Mouse (Mus musculus) spleen, adult 2 months (tissue): ENCODE measurements around the gene Clca3a1. TPM values are rescaled to one million over a fixed set of nuclear protein-coding genes. Genes with fewer than 3 reads are reported as not detected.
A peak's percentile ranks its signal among the peaks of the same experiment; 100 is the strongest.

Experiments used
- DNase-seq, 2 experiments: peaks; one replicate each; pipeline versions ENCODE4 v3.0.0 to v3.0.0-alpha.2; 2012 to 2021; ENCODE audit warnings: low spot score in 2 of 2, low read depth in 1 of 2
- H3K27ac ChIP-seq: fragments of 200-500 bp; 2 replicates; pipeline ENCODE4 v1.5.1; 2012; ENCODE audit warnings: low read length, inconsistent platforms; ENCODE audit not compliant: insufficient read depth
- H3K27me3 ChIP-seq: fragments of 200-500 bp; 2 replicates; pipeline ENCODE4 v1.6.1; 2012; ENCODE audit warnings: mild to moderate bottlenecking, moderate library complexity, low read length, inconsistent platforms; ENCODE audit not compliant: control insufficient read depth, insufficient read depth
- H3K36me3 ChIP-seq: fragments of 200-500 bp; 2 replicates; pipeline ENCODE4 v1.6.1; 2012; ENCODE audit warnings: mild to moderate bottlenecking, low read length, inconsistent platforms; ENCODE audit not compliant: control insufficient read depth, insufficient read depth
- H3K4me1 ChIP-seq: fragments of 200-500 bp; 2 replicates; pipeline ENCODE4 v1.6.1; 2011; ENCODE audit warnings: inconsistent platforms; ENCODE audit not compliant: control insufficient read depth, insufficient read depth, insufficient read length
- H3K4me3 ChIP-seq: fragments of 200-500 bp; 2 replicates; pipeline ENCODE4 v1.5.1; 2011; ENCODE audit warnings: mild to moderate bottlenecking, inconsistent platforms; ENCODE audit not compliant: insufficient read depth, insufficient read length; ENCODE audit errors: extremely low read depth
- CTCF ChIP-seq: fragments of 200-500 bp; IDR thresholded peaks from 2 replicates; pipeline ENCODE4 v1.5.1; 2011; ENCODE audit warnings: mild to moderate bottlenecking, inconsistent platforms; ENCODE audit not compliant: insufficient read depth, insufficient read length, insufficient replicate concordance; ENCODE audit errors: extremely low read depth
- POLR2A ChIP-seq: fragments of 200-500 bp; IDR thresholded peaks from 2 replicates; pipeline ENCODE4 v1.6.1; 2011; ENCODE audit warnings: low read depth, low read length, inconsistent platforms
- WGBS: fragments of 180-500 bp; shearing (Covaris S2); methylation state at CpG from one replicate; pipeline ENCODE4 v1.1.7; 2018; 5-methylcytosine and 5-hydroxymethylcytosine counted together
- polyA plus RNA-seq: library from polyadenylated mRNA; depleted of rRNA; stranded (reverse); fragments of >200 nt; gene quantifications from 2 replicates; pipeline ENCODE4 v1.2.3, GENCODE M21; 2012

Gene Clca3a1
- polyA plus RNA-seq, 1 experiment = 22.9 TPM

DNA sequence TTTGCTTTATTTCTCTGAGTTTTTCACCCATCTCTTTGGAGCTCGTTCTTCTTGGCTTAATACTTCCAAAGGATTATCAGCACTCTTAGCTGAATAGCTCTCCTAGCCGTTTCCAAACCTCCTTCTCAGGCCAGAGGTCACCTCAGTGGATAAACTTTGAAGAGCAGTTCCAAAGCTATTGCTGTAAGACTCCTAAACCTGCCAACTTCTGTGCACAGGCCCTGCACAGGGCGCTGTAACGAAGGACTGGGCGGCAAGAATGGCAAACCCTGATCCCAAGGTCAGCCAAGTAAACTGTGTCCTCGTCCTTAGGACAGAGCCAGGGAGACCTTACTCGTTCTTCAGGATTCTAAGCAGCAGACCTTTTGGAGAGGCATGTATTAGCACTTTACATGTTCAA lies 46.7 kb downstream of the Clca3a1 start:
- H3K27me3 ChIP-seq = no peaks in the 10 kb centered on the region
- H3K27ac ChIP-seq = no peak overlapping the region
- WGBS = 84% methylated on average over 7 of the region's 7 CpGs
- H3K4me3 ChIP-seq = no peak overlapping the region
- TF ChIP-seq POLR2A (no peak), CTCF (no peak)
- H3K4me1 ChIP-seq = peaks cover 13% of the 10 kb centered on the region
- H3K36me3 ChIP-seq = peaks cover 16% of the 10 kb centered on the region
- no peak for DNase-seq

DNA sequence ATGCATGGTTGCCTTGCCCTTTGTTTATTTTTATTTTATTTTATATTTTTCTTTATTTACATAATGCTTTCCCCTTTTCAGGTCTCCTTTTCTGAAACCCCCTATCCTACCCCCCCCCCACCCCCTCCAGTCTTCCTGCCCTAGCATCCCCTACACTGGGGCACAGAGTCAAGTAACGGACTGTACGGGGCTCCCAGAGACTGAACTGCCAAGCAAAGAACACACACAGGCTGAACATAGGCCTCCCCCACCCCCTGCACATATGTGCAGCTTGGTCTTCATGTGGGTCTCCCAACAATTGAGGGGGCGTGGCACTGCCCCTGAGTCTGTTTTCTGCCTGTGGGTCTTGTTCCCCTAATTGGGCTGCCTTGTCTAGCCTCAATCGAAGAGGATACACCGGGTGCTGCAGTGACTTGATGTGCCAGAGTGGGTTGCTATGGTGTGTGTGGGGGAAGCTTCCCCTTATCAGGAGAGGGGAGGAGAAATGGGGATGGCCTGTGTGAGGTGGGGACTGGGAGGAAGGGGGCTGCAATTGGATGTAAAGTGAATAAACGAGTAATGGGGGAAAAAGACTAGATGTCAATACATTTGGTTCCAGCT lies 49.1 kb downstream of the Clca3a1 start:
- H3K27me3 ChIP-seq = no peaks in the 10 kb centered on the region
- no peak overlapping the region for H3K27ac ChIP-seq
- peaks cover 25% of the 10 kb centered on the region for H3K36me3 ChIP-seq
- 82% methylated on average over 6 of the region's 6 CpGs for WGBS
- DNase-seq = no peak
- no peak for TF ChIP-seq POLR2A
- TF ChIP-seq CTCF = no peak
- peaks cover 11% of the 10 kb centered on the region for H3K4me1 ChIP-seq
- no peak overlapping the region for H3K4me3 ChIP-seq

DNA sequence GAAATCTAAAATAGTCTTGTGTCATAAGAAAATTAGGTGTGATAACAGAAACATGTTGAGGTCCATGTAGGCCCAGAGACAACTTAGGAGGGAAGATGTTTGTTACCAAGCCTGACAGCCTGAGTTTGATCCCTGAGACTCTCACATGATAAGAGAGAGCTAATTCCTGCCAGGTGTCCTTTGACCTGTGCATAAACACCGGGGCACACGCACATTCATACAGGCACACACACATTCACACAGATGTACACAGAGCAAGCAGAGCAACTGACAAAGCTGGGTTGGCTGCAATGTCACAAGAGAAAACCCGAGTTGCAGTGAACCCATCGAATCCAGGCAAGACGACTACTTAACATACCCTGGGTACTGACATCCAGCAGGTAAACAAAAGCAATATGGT lies 52.2 kb downstream of the Clca3a1 start:
- no peak for DNase-seq
- TF ChIP-seq CTCF (no peak), POLR2A (no peak)
- peaks cover 28% of the 10 kb centered on the region for H3K36me3 ChIP-seq
- no peak overlapping the region for H3K27ac ChIP-seq
- 94% methylated on average over 5 of the region's 5 CpGs for WGBS
- H3K27me3 ChIP-seq = no peaks in the 10 kb centered on the region
- H3K4me3 ChIP-seq = no peak overlapping the region
- peaks cover 2% of the 10 kb centered on the region; the same call in 1 of the 2 replicates for H3K4me1 ChIP-seq

DNA sequence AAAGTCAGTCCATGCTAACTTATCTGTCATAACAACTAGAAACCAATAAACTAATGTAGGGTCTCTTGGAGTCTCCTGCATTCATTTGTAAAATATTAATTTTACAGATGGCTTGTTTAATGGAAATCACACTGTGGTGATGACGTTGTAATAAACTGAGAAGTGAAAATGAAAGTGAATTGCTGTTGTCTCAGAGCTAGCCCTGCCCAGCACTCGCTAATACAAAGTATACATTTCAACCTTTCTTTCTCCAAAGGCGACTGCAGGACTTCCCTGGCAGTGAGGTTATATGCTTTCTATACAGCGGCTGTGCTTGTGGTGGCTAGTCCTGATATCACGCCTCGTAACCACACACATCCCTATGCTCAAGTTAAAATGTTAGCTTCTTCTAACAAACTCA lies 56.8 kb downstream of the Clca3a1 start:
- DNase-seq = no peak

DNA sequence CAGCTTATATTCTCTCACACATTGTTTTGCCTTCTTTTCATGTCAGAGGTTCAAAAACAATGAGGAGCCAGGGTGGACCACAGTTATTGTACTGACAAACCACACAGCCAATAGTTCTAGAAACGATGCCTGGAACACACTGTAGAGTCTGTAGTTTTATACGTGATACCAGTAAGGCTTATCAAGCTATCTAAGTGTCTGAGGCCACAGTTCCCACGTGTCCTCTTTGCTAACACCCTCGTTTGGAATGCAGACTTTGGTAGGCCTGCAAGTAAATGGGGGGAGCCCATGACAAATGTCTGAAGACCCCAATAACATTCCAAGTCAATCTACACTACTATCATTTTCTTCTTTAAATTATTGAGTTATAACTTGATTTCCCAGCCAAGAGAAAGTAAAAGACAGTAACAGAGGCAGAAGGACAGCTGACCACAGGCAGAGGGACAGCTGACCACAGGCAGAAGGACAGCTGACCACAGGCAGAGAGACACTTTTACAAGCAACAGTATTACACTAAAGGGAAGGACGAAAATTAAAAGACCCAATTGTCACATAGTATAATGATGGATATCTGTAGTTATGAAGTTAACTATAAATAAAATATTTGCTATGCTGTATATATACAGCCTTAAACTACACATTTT lies 61.9 kb downstream of the Clca3a1 start:
- Histone ChIP-seq H3K27me3 (no peaks in the 10 kb centered on the region), H3K36me3 (peaks cover 34% of the 10 kb centered on the region), H3K27ac (peak overlapping the region; percentile 31; the same call in 1 of the 2 replicates), H3K4me3 (no peak overlapping the region), H3K4me1 (0 out of 2 replicates have a peak, but pooled peaks cover 1% of the 10 kb centered on the region)
- DNase-seq = no peak
- WGBS = 70% methylated on average over 5 of the region's 5 CpGs
- TF ChIP-seq POLR2A (no peak), CTCF (no peak)

More for the DNA sequence above, 56.8 kb downstream of the Clca3a1 start:
- peak overlapping the region; percentile 73 for H3K27ac ChIP-seq
- peaks cover 4% of the 10 kb centered on the region; the same call in 1 of the 2 replicates for H3K4me1 ChIP-seq
- no peak overlapping the region for H3K4me3 ChIP-seq
- no peak for TF ChIP-seq CTCF
- no peak for TF ChIP-seq POLR2A
- WGBS = 38% methylated on average over 6 of the region's 6 CpGs
- peaks cover 28% of the 10 kb centered on the region for H3K36me3 ChIP-seq
- H3K27me3 ChIP-seq = no peaks in the 10 kb centered on the region

DNA sequence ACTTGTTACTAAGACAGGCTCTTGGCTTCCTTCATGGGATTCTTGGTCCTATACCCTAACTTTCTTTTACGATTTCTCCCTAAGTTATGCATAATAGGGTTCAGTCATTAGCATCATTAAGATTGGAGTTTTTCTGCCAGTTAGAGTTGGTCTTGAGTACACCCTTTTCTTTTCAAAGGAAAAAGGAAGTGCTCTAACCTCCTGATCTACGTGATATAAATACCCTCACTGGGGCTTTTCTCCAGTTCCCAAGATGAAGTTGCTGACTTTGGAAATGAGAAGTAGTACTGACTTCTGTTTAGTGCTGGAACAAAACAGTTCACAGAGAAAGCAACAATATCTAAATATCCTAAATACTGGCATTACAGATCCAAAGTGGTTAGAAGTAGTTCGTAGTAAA lies 62.8 kb downstream of the Clca3a1 start:
- H3K36me3 ChIP-seq = peaks cover 40% of the 10 kb centered on the region
- WGBS = 40% methylated on average over 3 of the region's 3 CpGs
- no peak for DNase-seq
- 0 out of 2 replicates have a peak, but pooled peaks cover 1% of the 10 kb centered on the region for H3K4me1 ChIP-seq
- no peaks in the 10 kb centered on the region for H3K27me3 ChIP-seq
- no peak overlapping the region for H3K4me3 ChIP-seq
- TF ChIP-seq CTCF (no peak), POLR2A (no peak)
- H3K27ac ChIP-seq = no peak overlapping the region; the same call in 1 of the 2 replicates

DNA sequence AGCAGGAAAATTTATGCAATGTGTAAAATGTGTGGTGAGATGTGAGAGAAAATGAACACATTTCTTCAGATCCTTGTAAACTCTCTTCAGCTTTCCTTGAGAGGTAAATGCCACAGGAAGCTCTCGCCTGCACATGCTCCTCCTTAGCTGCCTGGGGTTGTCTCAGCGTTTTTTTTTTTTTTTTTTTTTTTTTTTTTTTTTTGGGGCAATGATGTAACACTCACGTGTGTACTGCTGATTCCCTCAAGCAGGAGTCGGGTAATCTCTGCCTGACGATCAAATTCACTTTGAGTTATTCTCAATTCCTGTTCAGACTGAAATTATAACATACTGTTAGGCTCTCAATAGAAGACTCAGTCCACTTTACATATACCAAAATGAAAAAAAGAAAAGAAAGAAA lies 63.6 kb downstream of the Clca3a1 start:
- TF ChIP-seq CTCF = no peak
- TF ChIP-seq POLR2A = no peak
- no peak overlapping the region for H3K27ac ChIP-seq
- H3K27me3 ChIP-seq = no peaks in the 10 kb centered on the region
- no peak for DNase-seq
- H3K4me3 ChIP-seq = no peak overlapping the region
- H3K4me1 ChIP-seq = 0 out of 2 replicates have a peak, but pooled peaks cover 1% of the 10 kb centered on the region
- 33% methylated on average over 5 of the region's 5 CpGs for WGBS
- peaks cover 38% of the 10 kb centered on the region for H3K36me3 ChIP-seq
